Mouse (Mus musculus) stomach, embryonic 15.5 days (tissue): Measurements from ENCODE around the gene Arhgef16. TPM values are rescaled to one million over a fixed set of nuclear protein-coding genes. Genes with fewer than 3 reads are reported as not detected.

Experiments
- ATAC-seq: fragments of 200-750 bp; cut with Nextera tagmentation; 2 replicates; pipeline ENCODE4 v1.8.0; 2017; ENCODE audit warnings: low read depth, moderate number of reproducible peaks, moderate TSS enrichment; ENCODE audit not compliant: insufficient read depth, low FRiP score
- H3K27ac ChIP-seq: fragments of 300-500 bp; sonication (generic); 2 replicates; pipeline ENCODE4 v1.5.1; 2015; ENCODE audit warnings: mild to moderate bottlenecking, inconsistent platforms
- H3K27me3 ChIP-seq: fragments of 300-500 bp; sonication (generic); replicated peaks from 2 replicates; pipeline ENCODE4 v1.6.1; 2015; ENCODE audit warnings: inconsistent platforms
- H3K36me3 ChIP-seq: fragments of 300-500 bp; sonication (generic); 2 replicates; pipeline ENCODE4 v1.6.1; 2015; ENCODE audit warnings: inconsistent platforms
- H3K4me1 ChIP-seq: fragments of 300-500 bp; sonication (generic); 2 replicates; pipeline ENCODE4 v1.6.1; 2015; ENCODE audit warnings: inconsistent platforms
- H3K4me2 ChIP-seq: fragments of 300-500 bp; sonication (generic); 2 replicates; pipeline ENCODE4 v1.6.1; 2015; ENCODE audit warnings: mild to moderate bottlenecking, inconsistent platforms
- H3K4me3 ChIP-seq: fragments of 300-500 bp; sonication (generic); replicated peaks from 2 replicates; pipeline ENCODE4 v1.5.1; 2015; ENCODE audit warnings: inconsistent platforms
- H3K9ac ChIP-seq: fragments of 300-500 bp; sonication (generic); 2 replicates; pipeline ENCODE4 v1.6.1; 2015; ENCODE audit warnings: inconsistent platforms
- H3K9me3 ChIP-seq: fragments of 300-500 bp; sonication (generic); 2 replicates; pipeline ENCODE4 v1.6.1; 2016; ENCODE audit warnings: inconsistent platforms
- WGBS: fragments of 180-500 bp; shearing (Covaris S2); methylation state at CpG from one replicate; pipeline ENCODE4 v1.1.7; 2015; 5-methylcytosine and 5-hydroxymethylcytosine counted together
- polyA plus RNA-seq: library from polyadenylated mRNA; unstranded; fragments of >200 nt; fragmentation: Nextera tagmentation; extraction: Ambion mirVana; gene quantifications from 2 replicates; pipeline ENCODE4 v1.2.1, GENCODE M21; 2015

Arhgef16 gene
- polyA plus RNA-seq, 1 experiment from 2014 or later: 35.9 TPM

GRCm38 (mm10) chr4:154279481-154279880 is 22.0 kb downstream of the Arhgef16 start:
- Histone ChIP-seq H3K27me3 (no peaks in the 10 kb centered on the region), H3K4me3 (no peak overlapping the region), H3K36me3 (0 out of 2 replicates have a peak, but pooled peaks cover 4% of the 10 kb centered on the region), H3K4me2 (no peak overlapping the region), H3K4me1 (no peaks in the 10 kb centered on the region), H3K27ac (no peak overlapping the region), H3K9me3 (no peaks in the 10 kb centered on the region), H3K9ac (no peak overlapping the region)
- 68% methylated on average over 9 of the region's 9 CpGs for WGBS
- no peak for ATAC-seq

- ATAC-seq: no peak
- 0 out of 2 replicates have a peak, but pooled peaks cover 4% of the 10 kb centered on the region for H3K36me3 ChIP-seq
- 41% methylated on average over 3 of the region's 3 CpGs for WGBS
- no peaks in the 10 kb centered on the region for H3K4me1 ChIP-seq
- no peaks in the 10 kb centered on the region for H3K9me3 ChIP-seq
- no peak overlapping the region for H3K4me3 ChIP-seq
- H3K9ac ChIP-seq: no peak overlapping the region
- no peaks in the 10 kb centered on the region for H3K27me3 ChIP-seq
- H3K27ac ChIP-seq: no peak overlapping the region
- no peak overlapping the region for H3K4me2 ChIP-seq
Observed at GRCm38 (mm10) chr4:154273000-154273399, 28.5 kb downstream of the Arhgef16 start.

GRCm38 (mm10) chr4:154269520-154269919 is 32.0 kb downstream of the Arhgef16 start:
- Histone ChIP-seq H3K9ac (no peak overlapping the region), H3K4me3 (peak overlapping the region; percentile 14; the same call in 1 of the 2 replicates), H3K36me3 (no peaks in the 10 kb centered on the region), H3K4me1 (no peaks in the 10 kb centered on the region), H3K27ac (peak overlapping the region; percentile 82), H3K4me2 (peak overlapping the region; percentile 39), H3K27me3 (no peaks in the 10 kb centered on the region), H3K9me3 (no peaks in the 10 kb centered on the region)
- peak; percentile 86 for ATAC-seq
- WGBS: 48% methylated on average over 10 of the region's 10 CpGs

DNA sequence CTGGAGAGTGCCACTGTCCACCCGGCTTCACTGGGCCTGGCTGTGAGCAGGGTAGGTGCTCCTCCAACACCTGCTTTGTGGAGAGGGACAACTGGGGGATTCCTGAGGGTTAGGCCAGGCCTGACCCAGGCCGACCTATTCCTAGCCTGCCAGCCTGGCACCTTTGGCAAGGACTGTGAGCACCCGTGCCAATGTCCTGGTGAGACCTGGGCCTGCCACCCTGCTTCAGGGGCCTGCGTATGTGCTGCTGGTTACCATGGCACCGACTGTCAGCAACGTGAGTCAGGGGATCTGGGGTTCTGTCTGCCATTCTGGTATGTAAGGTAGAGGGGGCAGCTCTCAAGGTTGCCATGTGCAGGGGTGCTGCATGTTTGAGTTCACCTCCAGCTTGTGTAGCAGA is 34.0 kb downstream of the Arhgef16 start:
- no peak overlapping the region for H3K27ac ChIP-seq
- peaks cover 4% of the 10 kb centered on the region; the same call in 1 of the 2 replicates for H3K36me3 ChIP-seq
- no peak for ATAC-seq
- WGBS: 79% methylated on average over 6 of the region's 6 CpGs
- no peaks in the 10 kb centered on the region for H3K4me1 ChIP-seq
- H3K4me2 ChIP-seq: no peak overlapping the region
- H3K9ac ChIP-seq: no peak overlapping the region
- no peak overlapping the region for H3K4me3 ChIP-seq
- H3K9me3 ChIP-seq: no peaks in the 10 kb centered on the region
- H3K27me3 ChIP-seq: no peaks in the 10 kb centered on the region

DNA sequence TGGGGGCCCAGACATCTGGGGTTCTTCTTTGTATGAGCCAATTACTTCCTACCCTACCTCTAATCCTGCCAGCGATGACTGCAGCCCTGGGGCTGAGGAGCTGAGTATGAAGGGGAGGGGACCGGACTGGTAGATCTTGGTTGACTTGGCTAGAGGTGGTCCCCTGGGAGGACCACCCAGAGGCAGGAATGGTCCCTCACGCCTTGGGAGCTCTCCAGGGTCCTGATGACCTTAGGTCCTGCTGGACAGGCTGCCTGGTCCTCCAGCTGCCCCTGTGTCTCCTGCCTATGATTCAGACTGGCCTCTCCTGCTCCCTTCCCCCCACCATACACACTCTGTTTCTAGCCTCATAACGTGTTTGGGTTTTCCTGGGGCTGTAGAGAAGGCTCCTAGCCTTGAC is 39.4 kb downstream of the Arhgef16 start:
- H3K4me2 ChIP-seq: no peak overlapping the region
- peaks cover 4% of the 10 kb centered on the region; the same call in 1 of the 2 replicates for H3K36me3 ChIP-seq
- no peak overlapping the region for H3K9ac ChIP-seq
- H3K9me3 ChIP-seq: no peaks in the 10 kb centered on the region
- no peak for ATAC-seq
- no peak overlapping the region for H3K4me3 ChIP-seq
- no peaks in the 10 kb centered on the region for H3K4me1 ChIP-seq
- no peak overlapping the region for H3K27ac ChIP-seq
- no peaks in the 10 kb centered on the region for H3K27me3 ChIP-seq
- 42% methylated on average over 4 of the region's 4 CpGs for WGBS

DNA sequence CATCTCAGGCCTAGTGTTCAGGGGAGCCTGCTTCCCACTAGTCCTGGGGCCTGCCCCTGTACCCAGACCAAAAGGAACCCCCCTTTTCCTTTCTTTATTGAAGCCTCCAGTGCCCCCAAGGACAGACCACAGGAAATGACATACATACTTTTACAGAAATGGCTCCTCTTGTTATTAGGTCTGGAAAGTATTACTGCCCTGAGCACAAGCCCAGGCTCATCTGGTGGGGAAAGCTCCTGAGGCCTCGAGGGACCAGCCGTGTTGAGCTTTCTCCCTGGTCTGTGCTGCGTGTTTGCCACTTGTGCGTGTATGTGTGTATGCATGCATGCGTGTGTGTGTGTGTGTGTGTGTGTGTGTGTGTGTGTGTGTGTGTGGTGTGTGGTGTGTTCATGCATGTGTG is 40.7 kb downstream of the Arhgef16 start:
- H3K4me2 ChIP-seq: no peak overlapping the region
- H3K4me3 ChIP-seq: no peak overlapping the region
- no peak overlapping the region for H3K9ac ChIP-seq
- no peak overlapping the region for H3K27ac ChIP-seq
- H3K36me3 ChIP-seq: peaks cover 4% of the 10 kb centered on the region; the same call in 1 of the 2 replicates
- H3K4me1 ChIP-seq: no peaks in the 10 kb centered on the region
- H3K9me3 ChIP-seq: no peaks in the 10 kb centered on the region
- WGBS: 83% methylated on average over 5 of the region's 5 CpGs
- H3K27me3 ChIP-seq: no peaks in the 10 kb centered on the region
- no peak for ATAC-seq

GRCm38 (mm10) chr4:154252537-154253255 is 48.8 kb downstream of the Arhgef16 start:
- Histone ChIP-seq H3K4me2 (no peak overlapping the region), H3K27me3 (no peaks in the 10 kb centered on the region), H3K27ac (no peak overlapping the region), H3K4me1 (peaks cover 10% of the 10 kb centered on the region), H3K9ac (no peak overlapping the region), H3K9me3 (no peaks in the 10 kb centered on the region), H3K4me3 (no peak overlapping the region), H3K36me3 (no peaks in the 10 kb centered on the region)
- no peak for ATAC-seq
- WGBS: 87% methylated on average over 20 of the region's 20 CpGs

DNA sequence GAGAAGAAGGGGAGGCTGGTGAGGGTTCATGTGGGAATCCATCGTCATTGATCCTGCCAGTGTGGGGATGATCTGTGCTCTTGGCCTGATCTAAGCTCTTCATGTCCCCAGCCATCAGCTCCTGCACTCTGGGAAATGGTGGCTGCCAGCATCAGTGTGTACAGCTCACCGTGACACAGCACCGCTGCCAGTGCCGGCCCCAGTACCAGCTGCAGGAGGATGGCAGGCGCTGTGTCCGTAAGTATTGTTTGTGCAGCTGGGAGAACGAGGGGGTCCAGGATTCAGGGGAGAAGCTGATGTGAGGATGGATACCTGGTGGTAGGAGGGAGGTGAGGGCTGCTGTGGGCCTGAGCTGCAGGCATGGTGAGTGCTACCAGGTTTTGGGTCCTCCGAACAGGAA is 52.2 kb downstream of the Arhgef16 start:
- WGBS: 76% methylated on average over 8 of the region's 8 CpGs
- H3K4me2 ChIP-seq: no peak overlapping the region
- ATAC-seq: no peak
- peaks cover 27% of the 10 kb centered on the region for H3K4me1 ChIP-seq
- H3K9ac ChIP-seq: no peak overlapping the region
- no peak overlapping the region for H3K27ac ChIP-seq
- no peaks in the 10 kb centered on the region for H3K36me3 ChIP-seq
- H3K9me3 ChIP-seq: no peaks in the 10 kb centered on the region
- no peak overlapping the region for H3K4me3 ChIP-seq
- H3K27me3 ChIP-seq: no peaks in the 10 kb centered on the region

- no peaks in the 10 kb centered on the region for H3K36me3 ChIP-seq
- no peak overlapping the region for H3K4me2 ChIP-seq
- H3K9me3 ChIP-seq: no peaks in the 10 kb centered on the region
- H3K9ac ChIP-seq: no peak overlapping the region
- H3K27ac ChIP-seq: no peak overlapping the region
- WGBS: 65% methylated on average over 21 of the region's 21 CpGs
- no peak for ATAC-seq
- H3K4me3 ChIP-seq: no peak overlapping the region
- peaks cover 27% of the 10 kb centered on the region for H3K4me1 ChIP-seq
- H3K27me3 ChIP-seq: no peaks in the 10 kb centered on the region
Observed at GRCm38 (mm10) chr4:154248092-154248805, 53.2 kb downstream of the Arhgef16 start.

DNA sequence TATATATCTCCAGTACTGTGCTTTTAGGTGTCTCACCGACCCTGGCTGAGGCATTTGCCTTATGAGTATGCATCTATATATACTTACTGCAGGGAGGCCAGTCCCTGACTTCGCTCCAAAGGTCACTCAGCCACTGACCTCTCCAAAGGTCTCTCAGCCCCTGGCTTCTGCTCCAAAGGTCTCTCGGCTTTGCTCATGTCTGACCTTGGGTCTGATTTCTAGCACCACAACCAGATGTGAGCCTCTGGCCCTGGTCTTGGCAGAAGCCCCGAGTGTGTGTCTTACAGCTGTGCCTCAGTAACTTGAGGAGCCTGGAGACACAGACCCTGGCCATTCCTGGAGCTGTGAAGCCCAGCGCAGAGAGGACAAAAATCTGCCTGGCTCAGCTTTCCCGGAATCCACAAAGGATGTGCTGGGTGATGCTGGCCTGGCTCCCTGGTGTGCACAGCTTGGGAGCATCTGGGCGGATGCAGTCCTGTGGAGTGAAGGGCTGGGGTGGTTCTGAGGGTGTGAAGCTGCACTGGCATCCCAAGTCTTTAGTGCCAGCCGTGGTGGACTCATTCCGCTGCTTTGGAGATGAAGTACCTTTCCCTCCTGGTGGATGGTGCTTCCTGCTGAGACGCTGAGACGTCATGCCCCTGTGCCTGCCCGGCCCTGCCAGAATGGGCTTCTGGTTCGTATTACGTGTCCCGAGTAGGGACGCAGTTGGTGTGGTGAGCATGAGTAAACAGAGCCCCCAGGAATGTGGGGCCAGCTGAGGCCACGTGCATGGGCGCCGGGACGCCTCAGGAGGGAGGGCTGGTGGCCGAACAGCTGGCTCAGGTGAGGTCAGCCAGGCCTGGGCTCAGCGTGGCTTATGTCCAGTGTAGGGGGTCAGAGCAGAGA is 54.0 kb downstream of the Arhgef16 start:
- H3K4me2 ChIP-seq: 0 out of 2 replicates have a peak overlapping the region, but pooled peaks have one; percentile 68
- H3K9me3 ChIP-seq: no peaks in the 10 kb centered on the region
- H3K27me3 ChIP-seq: no peaks in the 10 kb centered on the region
- H3K4me3 ChIP-seq: no peak overlapping the region
- WGBS: 41% methylated on average over 22 of the region's 22 CpGs
- H3K27ac ChIP-seq: peak overlapping the region; percentile 12; the same call in 1 of the 2 replicates
- no peaks in the 10 kb centered on the region for H3K36me3 ChIP-seq
- H3K4me1 ChIP-seq: peaks cover 27% of the 10 kb centered on the region
- H3K9ac ChIP-seq: no peak overlapping the region
- ATAC-seq: no peak

- H3K4me2 ChIP-seq: peak overlapping the region; percentile 68
- no peaks in the 10 kb centered on the region for H3K36me3 ChIP-seq
- ATAC-seq: peak; percentile 45
- no peaks in the 10 kb centered on the region for H3K27me3 ChIP-seq
- H3K9ac ChIP-seq: no peak overlapping the region
- H3K9me3 ChIP-seq: no peaks in the 10 kb centered on the region
- WGBS: 9% methylated on average over 17 of the region's 19 CpGs
- H3K4me3 ChIP-seq: peak overlapping the region; percentile 28
- H3K27ac ChIP-seq: no peak overlapping the region
- peaks cover 27% of the 10 kb centered on the region for H3K4me1 ChIP-seq
Observed at GRCm38 (mm10) chr4:154246115-154247040, 55.1 kb downstream of the Arhgef16 start.
